Mouse (Mus musculus): ENCODE data around the gene Fgfr3.

Fgfr3 gene

GRCm38 (mm10) chr5:33721541-33722265 is at the start of gene Fgfr3:
TSS of gene Fgfr3 (plus strand) at chr5:33721674.
- DNase-seq (ENCODE audit: low read depth, low spot score) = no peak

DNA sequence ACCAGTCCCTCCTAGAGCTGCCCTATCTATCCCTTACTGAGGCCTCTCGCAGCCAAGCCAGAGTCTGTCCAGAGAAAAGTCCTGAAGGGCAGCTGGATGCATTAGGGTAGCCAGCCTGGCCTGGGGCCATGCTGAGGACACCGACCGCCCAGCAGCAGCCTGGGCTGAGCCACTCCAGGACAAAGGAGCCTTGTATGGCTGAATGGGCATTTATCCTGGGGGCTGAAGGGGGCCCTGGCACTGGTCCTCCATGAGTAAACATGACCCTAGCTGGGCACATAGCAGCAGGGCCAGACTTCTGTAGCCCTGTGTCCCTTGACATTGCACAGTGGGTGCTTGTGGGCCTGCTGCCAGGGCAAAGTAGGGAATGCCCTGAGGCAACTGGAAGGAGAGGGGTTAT is 47.0 kb upstream of the Fgfr3 start:
- DNase-seq (ENCODE audit: low read depth, low spot score) = no peak

DNA sequence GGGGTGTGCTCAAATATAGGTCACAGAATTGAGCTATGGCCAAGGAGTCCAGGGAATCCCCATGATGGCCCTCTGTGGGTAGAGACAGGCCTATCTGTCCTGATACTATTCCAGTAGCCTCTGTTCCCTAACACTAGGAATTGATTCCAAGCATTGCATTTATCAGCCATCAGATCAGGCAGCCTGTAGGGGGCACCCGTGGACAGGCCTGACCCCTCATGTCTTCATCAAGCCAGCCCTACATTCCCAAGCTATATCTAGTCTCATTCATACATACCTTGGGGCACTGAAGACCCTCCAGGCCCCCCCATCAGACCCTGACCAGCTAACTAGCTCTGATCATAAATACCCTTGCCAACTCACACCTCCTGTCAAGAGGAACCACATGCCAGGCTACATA is 45.5 kb upstream of the Fgfr3 start:
- peak; percentile 51 for DNase-seq (ENCODE audit: low read depth, low spot score)

DNA sequence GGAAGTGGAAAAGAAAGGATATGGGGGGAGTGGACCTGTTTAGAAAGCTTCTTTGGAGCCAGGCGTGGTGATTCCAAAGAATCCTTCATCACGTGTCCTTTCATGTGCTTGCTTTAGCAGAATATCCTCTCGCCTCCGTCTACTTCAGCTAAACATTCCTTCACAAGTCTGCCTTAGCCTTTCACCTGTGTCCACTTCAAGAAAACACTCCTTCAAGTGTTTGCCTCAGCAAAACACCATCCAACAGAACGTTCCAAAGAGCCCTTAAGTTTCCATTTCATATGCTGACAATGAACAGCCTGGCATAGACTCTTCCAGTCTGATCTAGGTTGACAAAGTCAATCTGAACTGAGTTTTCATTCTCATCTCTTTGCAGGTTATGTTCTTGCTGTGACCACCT is 43.2 kb upstream of the Fgfr3 start:
- no peak for DNase-seq (ENCODE audit: low read depth, low spot score)

DNA sequence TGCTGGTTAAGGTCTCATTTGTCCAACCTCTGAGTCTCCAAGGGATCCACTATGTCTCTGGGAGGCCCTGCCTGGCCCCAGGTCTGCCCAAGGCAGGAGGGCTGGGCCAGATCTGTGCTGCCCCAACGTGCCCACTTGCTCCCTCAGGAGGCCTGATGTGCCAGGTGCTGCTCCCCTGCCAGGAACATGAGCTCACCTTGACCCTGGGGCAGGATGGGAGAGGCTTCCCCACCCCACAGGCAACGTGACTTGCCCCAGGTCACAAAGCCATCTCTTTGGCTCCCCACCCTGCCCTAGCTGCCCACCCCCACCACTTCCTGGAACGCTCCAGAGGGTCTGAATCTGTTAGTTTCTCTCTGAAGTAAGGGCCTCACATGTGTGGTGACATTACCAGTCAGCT is 40.4 kb upstream of the Fgfr3 start:
- DNase-seq (ENCODE audit: low read depth, low spot score) = no peak

DNA sequence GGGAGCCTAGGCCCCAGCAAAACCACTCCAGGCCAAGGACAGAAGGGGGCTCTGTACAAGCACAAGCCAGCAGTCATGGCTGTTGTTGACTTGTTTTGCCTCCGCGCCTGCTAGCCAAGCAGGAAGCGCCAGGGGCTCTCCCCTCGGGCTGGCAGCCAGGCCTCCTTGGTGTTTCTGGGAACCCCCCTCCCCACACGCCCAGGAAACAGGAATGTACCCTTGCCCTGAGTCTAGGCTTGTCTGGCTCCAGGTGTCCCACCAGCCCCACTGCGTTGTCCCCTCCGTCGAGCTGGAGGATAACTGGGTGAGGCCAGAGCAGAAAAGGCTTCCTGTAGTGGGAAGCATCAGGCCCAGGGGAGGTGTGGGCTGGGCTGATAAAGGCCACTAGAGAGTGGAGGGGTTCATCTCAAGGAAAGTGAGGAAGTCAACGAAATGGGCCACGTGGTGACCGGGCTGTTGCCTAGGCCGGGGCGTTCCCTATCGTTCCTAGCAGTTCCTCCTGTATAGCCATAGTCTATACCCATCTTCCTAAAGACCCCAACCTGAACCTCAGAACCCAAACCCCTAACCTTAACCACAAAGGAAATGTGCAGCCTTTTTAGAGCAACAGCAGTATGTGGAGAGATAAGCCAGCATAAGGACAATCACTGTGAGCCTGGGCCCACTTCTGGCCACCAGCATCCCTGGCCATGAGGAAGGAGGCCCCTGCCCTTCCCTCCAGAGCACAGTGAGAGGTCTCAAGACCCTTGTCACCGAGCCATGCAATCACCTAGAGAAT is 39.7 kb upstream of the Fgfr3 start:
- no peak for DNase-seq (ENCODE audit: low read depth, low spot score)

- DNase-seq (ENCODE audit: low read depth, low spot score) = peak; percentile 71
Measured at GRCm38 (mm10) chr5:33682963-33683362, 38.5 kb upstream of the Fgfr3 start.

- DNase-seq (ENCODE audit: low read depth, low spot score) = peak; percentile 62
Measured at GRCm38 (mm10) chr5:33683897-33684652, 37.4 kb upstream of the Fgfr3 start.

- no peak for DNase-seq (ENCODE audit: low read depth, low spot score)
Measured at GRCm38 (mm10) chr5:33684932-33685331, 36.5 kb upstream of the Fgfr3 start.

GRCm38 (mm10) chr5:33687142-33687541 is 34.3 kb upstream of the Fgfr3 start:
- no peak for DNase-seq (ENCODE audit: low read depth, low spot score)

- no peak for DNase-seq (ENCODE audit: low read depth, low spot score)
Measured at GRCm38 (mm10) chr5:33688278-33689220, 32.9 kb upstream of the Fgfr3 start.

DNA sequence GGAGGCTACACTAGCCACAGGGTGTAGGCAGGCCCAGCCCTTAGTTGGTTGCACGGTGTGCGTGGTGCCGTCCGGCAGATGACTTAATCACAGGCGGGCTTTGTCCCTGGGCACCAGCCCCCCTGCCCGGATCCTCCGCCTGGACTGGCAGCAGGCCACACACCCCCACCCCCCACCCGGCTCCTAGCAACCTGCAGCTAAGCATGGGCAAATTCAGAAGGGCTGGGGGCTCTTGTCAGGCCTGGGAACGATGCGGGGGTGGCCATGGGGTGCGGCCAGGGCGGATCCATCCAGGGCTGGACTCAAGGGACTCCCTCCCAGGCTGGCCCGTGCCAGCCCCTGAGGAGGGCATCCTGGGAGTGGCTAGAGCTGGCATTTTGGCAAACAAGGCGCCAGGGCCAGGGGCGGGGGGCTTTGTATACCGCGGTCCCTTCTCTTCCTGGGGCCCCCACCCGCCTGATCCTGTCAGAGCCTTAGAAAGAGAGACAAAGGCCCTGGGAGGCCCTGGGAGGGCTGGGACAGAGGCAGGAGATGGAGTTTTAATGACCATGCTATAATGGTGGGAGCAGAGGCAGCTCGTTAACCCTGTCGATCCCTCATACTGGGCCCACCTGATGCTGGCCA is 32.1 kb upstream of the Fgfr3 start:
- no peak for DNase-seq (ENCODE audit: low read depth, low spot score)

DNA sequence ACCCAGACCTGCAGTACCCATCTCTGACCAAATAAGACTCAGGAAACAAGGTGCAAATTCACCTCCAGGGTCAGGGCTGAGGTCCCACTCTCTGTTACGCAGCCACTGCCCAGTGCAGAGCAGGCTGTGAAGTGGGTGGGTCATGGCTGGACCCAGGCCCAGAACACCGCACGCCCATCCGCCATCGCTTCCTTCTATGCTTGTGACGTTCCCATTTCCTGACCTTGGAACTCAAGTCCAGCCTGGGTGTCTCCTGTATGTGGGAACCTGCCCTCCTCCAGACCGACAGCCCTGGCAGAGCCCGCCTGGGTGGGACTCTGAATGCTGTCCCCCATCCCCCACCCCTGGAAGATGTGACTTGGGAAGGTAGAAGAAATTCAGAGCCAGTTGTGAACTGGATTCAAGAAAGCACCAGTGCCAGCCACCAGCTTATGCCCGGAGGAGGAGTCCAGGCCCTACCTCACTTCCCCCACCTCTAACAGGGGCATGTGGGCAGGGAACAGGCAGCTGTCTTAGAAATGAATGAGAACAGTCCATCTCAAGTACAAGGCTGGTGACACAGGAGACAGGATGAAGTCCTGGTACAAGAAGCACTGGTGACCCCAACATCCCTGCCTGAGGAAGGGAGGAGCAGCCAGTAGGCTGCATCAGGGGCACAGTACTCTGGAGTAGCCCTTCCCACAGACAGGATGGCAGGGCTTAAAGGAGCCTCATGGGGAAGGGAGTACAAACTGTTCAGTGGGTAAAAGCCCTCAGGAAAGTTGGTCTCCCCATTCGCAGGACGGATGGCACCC is 31.4 kb upstream of the Fgfr3 start:
- no peak for DNase-seq (ENCODE audit: low read depth, low spot score)

DNA sequence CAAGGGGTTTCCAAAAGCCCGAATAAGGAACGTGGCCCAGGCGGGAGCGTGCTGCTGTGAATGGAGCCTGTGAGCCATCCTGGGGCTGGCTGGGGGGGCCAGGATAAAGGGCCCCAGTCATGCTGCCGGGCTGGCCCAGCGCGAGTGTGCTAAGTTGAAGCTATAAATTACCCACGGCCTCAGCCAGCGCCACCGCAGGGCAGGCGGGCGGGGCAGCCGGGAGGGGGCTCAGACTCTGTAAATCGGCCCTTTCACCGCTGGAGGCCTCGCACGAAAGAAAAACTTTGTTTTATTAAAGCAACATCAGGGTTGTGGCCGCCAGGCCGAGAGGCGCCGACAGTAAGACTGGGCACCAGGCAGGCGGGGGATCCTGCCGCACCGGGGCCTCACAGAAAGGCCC is 29.1 kb upstream of the Fgfr3 start:
- no peak for DNase-seq (ENCODE audit: low read depth, low spot score)

DNA sequence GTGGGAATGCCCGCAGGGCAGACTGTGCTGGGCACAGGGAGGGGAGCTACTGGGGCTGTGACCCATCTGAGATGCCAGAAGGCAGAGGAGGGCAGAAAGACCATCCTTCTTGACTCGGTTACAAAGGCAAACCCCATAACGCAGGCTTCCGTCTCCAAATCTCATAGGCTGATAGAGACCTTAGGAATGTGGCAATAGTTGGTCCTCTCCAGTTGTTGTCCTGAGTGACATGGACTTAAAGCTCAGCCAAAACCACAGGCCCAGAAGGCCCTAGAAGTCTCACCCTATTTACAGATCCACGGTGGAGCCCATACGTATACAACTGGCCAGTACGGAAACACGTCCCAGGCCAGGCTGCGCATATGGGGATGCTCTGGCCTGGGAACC is 27.0 kb upstream of the Fgfr3 start:
- peak; percentile 15 for DNase-seq (ENCODE audit: low read depth, low spot score)

DNA sequence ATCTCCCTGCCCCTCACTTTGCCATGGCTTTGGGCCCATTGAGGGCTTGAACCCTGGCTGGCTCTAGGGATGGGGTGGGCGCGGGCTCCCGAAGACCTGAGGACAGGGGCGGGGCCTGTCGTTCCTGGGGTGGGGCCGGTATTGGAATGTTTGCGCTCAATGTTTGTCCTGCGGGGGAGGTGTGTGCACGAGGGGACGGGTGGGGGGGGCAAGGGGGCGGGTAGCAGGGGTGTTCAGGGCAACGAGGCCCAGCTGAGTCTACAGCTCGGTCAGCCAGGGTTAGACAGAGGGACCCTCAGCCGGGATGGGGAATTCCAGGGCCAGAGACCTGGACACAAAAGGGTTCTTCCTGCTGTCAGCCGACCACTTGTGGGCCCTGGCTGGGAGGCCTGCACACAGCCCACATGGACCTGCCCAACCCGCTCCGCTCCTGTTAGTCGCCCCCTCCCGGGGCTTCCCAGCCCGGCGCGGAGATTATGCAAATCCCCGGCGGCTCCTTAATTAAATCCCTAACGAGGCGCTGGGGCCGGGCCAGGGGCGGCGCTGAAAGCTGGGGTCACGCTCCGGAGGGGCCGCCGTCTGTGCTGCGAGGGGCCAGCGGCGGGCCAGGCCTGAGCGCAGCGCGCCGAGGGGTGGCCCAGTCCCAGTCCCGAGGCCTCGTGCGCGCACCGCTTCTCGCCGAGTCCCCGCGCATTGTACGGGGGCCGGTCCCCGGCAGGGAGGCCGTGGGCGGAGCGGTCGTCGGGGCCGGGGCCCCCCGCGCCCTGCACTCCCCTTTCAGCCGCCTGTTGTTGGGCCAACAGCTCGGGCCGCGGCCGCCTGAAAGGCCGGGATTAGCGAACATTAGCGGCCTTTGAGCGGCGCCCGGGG is 26.4 kb upstream of the Fgfr3 start:
- DNase-seq (ENCODE audit: low read depth, low spot score) = peak; percentile 81

DNA sequence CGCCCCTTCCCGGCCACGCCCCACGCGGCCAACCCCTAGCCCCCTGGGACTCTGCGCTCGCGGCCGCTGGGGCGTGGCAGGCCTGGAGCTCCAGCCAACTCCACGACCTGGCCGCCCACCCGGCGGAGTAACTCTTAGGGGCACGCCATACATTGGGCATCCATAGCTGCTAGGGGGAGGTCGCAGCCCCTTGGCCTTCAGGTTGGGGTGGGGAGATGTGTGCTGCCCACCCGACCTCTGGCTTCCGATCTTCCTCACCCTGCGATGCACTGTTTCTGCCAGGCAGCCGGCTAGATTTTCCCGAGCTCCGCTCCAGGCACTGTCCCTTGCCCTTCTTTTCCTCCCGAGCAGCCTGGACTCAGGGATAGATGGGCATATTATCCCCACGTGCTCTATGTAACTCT is 25.8 kb upstream of the Fgfr3 start:
- peak; percentile 69 for DNase-seq (ENCODE audit: low read depth, low spot score)

GRCm38 (mm10) chr5:33696430-33696829 is 25.0 kb upstream of the Fgfr3 start:
- DNase-seq (ENCODE audit: low read depth, low spot score) = no peak

GRCm38 (mm10) chr5:33697534-33697933 is 23.9 kb upstream of the Fgfr3 start:
- DNase-seq (ENCODE audit: low read depth, low spot score) = no peak
